Mouse (Mus musculus) hindbrain, embryonic 12.5 days (tissue): ENCODE data around the gene Wdr13. TPM values are rescaled to one million over a fixed set of nuclear protein-coding genes. Genes with fewer than 3 reads are reported as not detected.

Experiments
- polyA plus RNA-seq: library from polyadenylated mRNA; unstranded; fragments of >200 nt; fragmentation: Nextera tagmentation; extraction: Ambion mirVana; gene quantifications from 2 replicates; pipeline ENCODE4 v1.2.1, GENCODE M21; 2016

Wdr13 gene
- polyA plus RNA-seq, 1 experiment from 2014 or later = 42.6 TPM

Other genes starting within 250 kb of the Wdr13 start
- 35.1 and 40.1 TPM in 2 replicates for gene Slc35a2, start 248.9 kb downstream of the Wdr13 start, polyA plus RNA-seq
- 172 and 178 TPM in 2 replicates for gene Pqbp1, start 233.6 kb downstream of the Wdr13 start, polyA plus RNA-seq
- 138 and 144 TPM in 2 replicates for gene Timm17b, start 233.5 kb downstream of the Wdr13 start, polyA plus RNA-seq
- not detected in 2 replicates for gene Gm10491, start 225.1 kb downstream of the Wdr13 start, polyA plus RNA-seq
- not detected in 2 replicates for gene Gm10490, start 223.3 kb downstream of the Wdr13 start, polyA plus RNA-seq
- 102 and 111 TPM in 2 replicates for gene Pcsk1n, start 213.1 kb downstream of the Wdr13 start, polyA plus RNA-seq
- not detected in 2 replicates for gene Eras, start 204.3 kb downstream of the Wdr13 start, polyA plus RNA-seq
- 68.2 and 68.5 TPM in 2 replicates for gene Hdac6, start 185.0 kb downstream of the Wdr13 start, polyA plus RNA-seq
- gene Gata1, start 154.8 kb downstream of the Wdr13 start, polyA plus RNA-seq = 0.98 and 1.5 TPM in 2 replicates
- gene Glod5, start 114.4 kb downstream of the Wdr13 start, polyA plus RNA-seq = not detected in 2 replicates
- gene Suv39h1, start 58.1 kb downstream of the Wdr13 start, polyA plus RNA-seq = 58.6 and 60.2 TPM in 2 replicates
- 0.21 TPM in 1 of 2 replicates, not detected in the other for gene Was, start 42.4 kb downstream of the Wdr13 start, polyA plus RNA-seq
- gene Rbm3, start 13.0 kb upstream of the Wdr13 start, polyA plus RNA-seq = 401 and 433 TPM in 2 replicates
- gene Tbc1d25, start 43.3 kb upstream of the Wdr13 start, polyA plus RNA-seq = 16.4 and 16.7 TPM in 2 replicates
- gene Ebp, start 60.6 kb upstream of the Wdr13 start, polyA plus RNA-seq = 30.7 and 32.3 TPM in 2 replicates
- 28.2 and 31.7 TPM in 2 replicates for gene Porcn, start 73.6 kb upstream of the Wdr13 start, polyA plus RNA-seq
- gene Ftsj1, start 119.5 kb upstream of the Wdr13 start, polyA plus RNA-seq = 43.1 and 43.5 TPM in 2 replicates
- 5.5 and 6.1 TPM in 2 replicates for gene Slc38a5, start 138.2 kb upstream of the Wdr13 start, polyA plus RNA-seq
- not detected in 2 replicates for gene Ssxb10, start 194.5 kb upstream of the Wdr13 start, polyA plus RNA-seq
- not detected in 2 replicates for gene Ssxb9, start 234.1 kb upstream of the Wdr13 start, polyA plus RNA-seq